Mouse (Mus musculus): ENCODE results near the gene Fem1a. TPM values are rescaled to one million over a fixed set of nuclear protein-coding genes. Genes with fewer than 3 reads are reported as not detected.

Fem1a gene
- total and polyA plus RNA-seq, 3 experiments = 16.6 to 26.0 (median 17.5) TPM

GRCm38 (mm10) chr17:56233389-56233788 lies 23.2 kb upstream of the Fem1a start:
- Histone ChIP-seq H3K4me1 (ENCODE audit: control insufficient read depth in 1 of 2, insufficient read depth in 2 of 2) (peaks cover 6 to 11% of the 10 kb centered on the region in 2 experiments), H3K27me3 (replicated peaks) (peaks cover 68% of the 10 kb centered on the region), H3K9ac (ENCODE audit: insufficient read depth, low read depth) (no peak overlapping the region), H3K4me2 (ENCODE audit: insufficient read depth, low read depth, poor library complexity, severe bottlenecking) (peak overlapping the region; percentile 45; the same call in 1 of the 2 replicates), H3K4me3 (replicated peaks in 1 of 3; ENCODE audit: low read depth in 2 of 3, low read length in 2 of 3, poor library complexity in 1 of 3) (no peak overlapping the region), H3K27ac (ENCODE audit: insufficient read depth, low read depth) (no peak overlapping the region), H3K9me3 (replicated peaks; ENCODE audit: low read length) (no peaks in the 10 kb centered on the region), H3K36me3 (replicated peaks in 1 of 2; ENCODE audit: control insufficient read depth in 1 of 2, insufficient read depth in 1 of 2, low read length in 1 of 2) (no peaks in the 10 kb centered on the region), H3K79me2 (replicated peaks; ENCODE audit: control insufficient read depth, extremely low read depth, insufficient read depth, poor library complexity, severe bottlenecking) (no peaks in the 10 kb centered on the region)
- TF ChIP-seq NELFE (IDR thresholded peaks at IDR 0.05; ENCODE audit: low read depth, low read length) (no peak), CHD1 (IDR thresholded peaks at IDR 0.05; ENCODE audit: low read depth, low read length) (no peak), MYC (IDR thresholded peaks at IDR 0.05; ENCODE audit: low read depth, low read length) (no peak), ZMIZ1 (IDR thresholded peaks at IDR 0.05; ENCODE audit: low read depth, low read length) (no peak), USF1 (IDR thresholded peaks at IDR 0.05; ENCODE audit: low read depth, low read length) (no peak), POLR2A (IDR thresholded peaks at IDR 0.05; ENCODE audit: low read depth, low read length) (no peak), HCFC1 (IDR thresholded peaks at IDR 0.05; ENCODE audit: low read depth, low read length) (no peak), JUN (IDR thresholded peaks at IDR 0.05; ENCODE audit: insufficient read depth, low read depth, low read length) (no peak), ZNF384 (IDR thresholded peaks at IDR 0.05; ENCODE audit: low read depth, low read length) (no peak), CTCF (conservative IDR thresholded peaks at IDR 0.05 in 1 of 2, IDR thresholded peaks at IDR 0.05 in 1 of 2; ENCODE audit: low read depth in 2 of 2, low read length in 2 of 2) (no peak), USF2 (conservative IDR thresholded peaks at IDR 0.05; ENCODE audit: low read depth, low read length) (no peak), NRF1 (IDR thresholded peaks at IDR 0.05; ENCODE audit: low read depth, low read length) (no peak), ZC3H11A (IDR thresholded peaks at IDR 0.05; ENCODE audit: low read depth, low read length) (no peak), ZKSCAN1 (IDR thresholded peaks at IDR 0.05; ENCODE audit: borderline replicate concordance, low read depth, low read length) (no peak)
- dilution Hi-C loops (cut with MboI; ENCODE audit: extremely low pct_ligation_motif_present, extremely low pct_unique_long_range_greater_than_20kb, low sequenced_read_pairs) = no loop called here
- DNase-seq (ENCODE audit: extremely low read depth) = no peak
- in situ Hi-C loops (cut with MboI; ENCODE audit: low pct_ligation_motif_present, low pct_unique_long_range_greater_than_20kb, low sequenced_read_pairs) = no loop called here

GRCm38 (mm10) chr17:56233818-56234469 lies 22.7 kb upstream of the Fem1a start:
- H3K4me2 ChIP-seq (ENCODE audit: insufficient read depth, low read depth, poor library complexity, severe bottlenecking) = peak overlapping the region; percentile 45; the same call in 1 of the 2 replicates
- no peak overlapping the region for H3K9ac ChIP-seq (ENCODE audit: insufficient read depth, low read depth)
- H3K79me2 ChIP-seq (replicated peaks; ENCODE audit: control insufficient read depth, extremely low read depth, insufficient read depth, poor library complexity, severe bottlenecking) = no peaks in the 10 kb centered on the region
- no peak for DNase-seq (ENCODE audit: extremely low read depth)
- no peaks in the 10 kb centered on the region for H3K9me3 ChIP-seq (replicated peaks; ENCODE audit: low read length)
- H3K27ac ChIP-seq (ENCODE audit: insufficient read depth, low read depth) = no peak overlapping the region
- no peaks in the 10 kb centered on the region for H3K36me3 ChIP-seq (replicated peaks in 1 of 2; ENCODE audit: control insufficient read depth in 1 of 2, insufficient read depth in 1 of 2, low read length in 1 of 2)
- no peak overlapping the region for H3K4me3 ChIP-seq (replicated peaks in 1 of 3; ENCODE audit: low read depth in 2 of 3, low read length in 2 of 3, poor library complexity in 1 of 3)
- peaks cover 64% of the 10 kb centered on the region for H3K27me3 ChIP-seq (replicated peaks)
- TF ChIP-seq MXI1 (IDR thresholded peaks at IDR 0.05; ENCODE audit: low read depth, low read length) = no peak
- TF ChIP-seq USF1 (IDR thresholded peaks at IDR 0.05; ENCODE audit: low read depth, low read length) = peak; percentile 66
- no peak for TF ChIP-seq MAZ (IDR thresholded peaks at IDR 0.05; ENCODE audit: low read depth, low read length)
- TF ChIP-seq GABPA (IDR thresholded peaks at IDR 0.05; ENCODE audit: insufficient replicate concordance, low read depth, low read length) = no peak
- TF ChIP-seq IRF4 (IDR thresholded peaks at IDR 0.05; ENCODE audit: low read depth, low read length) = no peak
- no peak for TF ChIP-seq SIN3A (IDR thresholded peaks at IDR 0.05; ENCODE audit: low read length)
- peak; percentile 63 for TF ChIP-seq USF2 (conservative IDR thresholded peaks at IDR 0.05; ENCODE audit: low read depth, low read length)
- TF ChIP-seq HCFC1 (IDR thresholded peaks at IDR 0.05; ENCODE audit: low read depth, low read length) = no peak
- TF ChIP-seq ZC3H11A (IDR thresholded peaks at IDR 0.05; ENCODE audit: low read depth, low read length) = no peak
- no peak for TF ChIP-seq PAX5 (IDR thresholded peaks at IDR 0.05; ENCODE audit: low read length)
- TF ChIP-seq POLR2A (IDR thresholded peaks at IDR 0.05; ENCODE audit: low read depth, low read length) = no peak
- TF ChIP-seq MAFK (IDR thresholded peaks at IDR 0.05; ENCODE audit: insufficient replicate concordance, low read length) = no peak
- no peak for TF ChIP-seq CTCF (conservative IDR thresholded peaks at IDR 0.05 in 1 of 2, IDR thresholded peaks at IDR 0.05 in 1 of 2; ENCODE audit: low read depth in 2 of 2, low read length in 2 of 2)
- no peak for TF ChIP-seq UBTF (IDR thresholded peaks at IDR 0.05; ENCODE audit: low read depth, low read length)
- no peak for TF ChIP-seq SMC3 (IDR thresholded peaks at IDR 0.05; ENCODE audit: low read depth, low read length)
- no peak for TF ChIP-seq POLR2AphosphoS2 (IDR thresholded peaks at IDR 0.05; ENCODE audit: low read depth, low read length)
- no peak for TF ChIP-seq E2F4 (IDR thresholded peaks at IDR 0.05; ENCODE audit: insufficient replicate concordance, low read depth, low read length)
- no peak for TF ChIP-seq TBP (conservative IDR thresholded peaks at IDR 0.05; ENCODE audit: low read depth, low read length)
- in situ Hi-C loops (cut with MboI; ENCODE audit: low pct_ligation_motif_present, low pct_unique_long_range_greater_than_20kb, low sequenced_read_pairs) (no loop called here), dilution Hi-C loops (cut with MboI; ENCODE audit: extremely low pct_ligation_motif_present, extremely low pct_unique_long_range_greater_than_20kb, low sequenced_read_pairs) (no loop called here)
- H3K4me1 ChIP-seq (ENCODE audit: control insufficient read depth in 1 of 2, insufficient read depth in 2 of 2) = peaks cover 6 to 11% of the 10 kb centered on the region in 2 experiments
